ENCODE assay signal across 8 mouse cellular contexts in the genomic region with DNA sequence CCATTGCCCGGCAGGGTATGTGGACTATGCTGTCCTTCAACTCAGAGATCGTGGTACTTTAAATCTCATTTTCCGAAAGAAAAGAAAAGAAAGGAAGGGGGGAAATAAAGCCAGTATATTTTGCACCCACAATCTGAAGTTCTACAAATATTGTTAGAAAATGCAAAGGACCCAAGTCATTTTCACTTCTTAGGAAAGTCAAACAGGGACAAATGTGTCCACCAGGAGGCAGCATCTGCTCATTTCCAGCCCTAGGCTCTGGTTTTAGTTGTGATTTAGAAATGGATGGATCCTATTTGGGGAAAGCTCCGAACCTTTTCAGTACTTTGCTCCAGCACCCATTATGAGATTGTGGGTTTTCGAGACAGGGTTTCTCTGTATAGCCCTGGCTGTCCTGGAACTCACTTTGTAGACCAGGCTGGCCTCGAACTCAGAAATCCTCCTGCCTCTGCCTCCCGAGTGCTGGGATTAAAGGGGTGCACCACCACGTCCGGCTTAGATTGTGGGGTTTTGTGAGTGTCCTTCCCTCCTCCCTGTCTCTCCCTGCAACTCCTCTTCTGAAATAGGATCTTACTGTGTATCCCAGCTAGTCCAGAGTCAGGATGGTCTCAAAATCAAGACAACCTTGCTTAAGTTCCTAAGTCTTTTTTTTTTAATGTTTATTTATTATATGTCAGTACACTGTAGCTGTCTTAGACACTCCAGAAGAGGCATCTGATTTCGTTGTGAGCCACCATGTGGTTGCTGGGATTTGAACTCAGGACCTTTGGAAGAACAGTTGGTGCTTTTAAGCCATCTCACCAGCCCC. TPM values are rescaled to one million over a fixed set of nuclear protein-coding genes. Genes with fewer than 3 reads are reported as not detected.
DNase-seq lines count a peak whose midpoint lies in the region; ATAC-seq lines count a peak whose summit lies in the region.

No protein-coding gene starts in this region.

- no peaks in the 10 kb centered on the region for H3K9me3 ChIP-seq in forebrain, embryonic 12.5 days
- no peaks in the 10 kb centered on the region for H3K9me3 ChIP-seq in hindbrain, embryonic 13.5 days
- no peaks in the 10 kb centered on the region for H3K9me3 ChIP-seq in limb, embryonic 10.5 days (replicated peaks)
- H3K9me3 ChIP-seq in midbrain, embryonic 11.5 days (ENCODE audit: control insufficient read depth, low read length) = no peaks in the 10 kb centered on the region

- 34% methylated on average over 10 of the region's 10 CpGs for WGBS in forebrain, embryonic 12.5 days
- WGBS in hindbrain, embryonic 13.5 days = 33% methylated on average over 10 of the region's 10 CpGs
- WGBS in limb, embryonic 10.5 days = 35% methylated on average over 10 of the region's 10 CpGs
- 34% methylated on average over 10 of the region's 10 CpGs for WGBS in midbrain, embryonic 11.5 days

- no peaks in the 10 kb centered on the region for H3K36me3 ChIP-seq in forebrain, embryonic 12.5 days (replicated peaks)
- H3K36me3 ChIP-seq in hindbrain, embryonic 13.5 days = no peaks in the 10 kb centered on the region
- H3K36me3 ChIP-seq in limb, embryonic 10.5 days = no peaks in the 10 kb centered on the region
- no peaks in the 10 kb centered on the region for H3K36me3 ChIP-seq in midbrain, embryonic 11.5 days (ENCODE audit: control insufficient read depth, insufficient read depth, low read length)

- ATAC-seq in forebrain, embryonic 12.5 days (ENCODE audit: low FRiP score) = peak; percentile 8; the same call in 1 of the 2 replicates
- ATAC-seq in hindbrain, embryonic 13.5 days (ENCODE audit: low FRiP score) = no peak
- ATAC-seq in midbrain, embryonic 11.5 days (ENCODE audit: low FRiP score) = no peak

- H3K4me2 ChIP-seq in forebrain, embryonic 12.5 days = no peak overlapping the region
- H3K4me2 ChIP-seq in hindbrain, embryonic 13.5 days = no peak overlapping the region
- no peak overlapping the region for H3K4me2 ChIP-seq in midbrain, embryonic 11.5 days

- no peak overlapping the region for H3K4me3 ChIP-seq in brown adipose tissue, adult 24 weeks (ENCODE audit: insufficient read depth, low read depth, low read length)
- H3K4me3 ChIP-seq in forebrain, embryonic 12.5 days (replicated peaks) = no peak overlapping the region
- no peak overlapping the region for H3K4me3 ChIP-seq in hindbrain, embryonic 13.5 days
- H3K4me3 ChIP-seq in limb, embryonic 10.5 days = no peak overlapping the region
- H3K4me3 ChIP-seq in midbrain, embryonic 11.5 days (ENCODE audit: low read depth, low read length) = no peak overlapping the region

- H3K27ac ChIP-seq in brown adipose tissue, adult 24 weeks (replicated peaks; ENCODE audit: low read depth, low read length) = peak overlapping the region; percentile 16; the same call in 1 of the 2 replicates
- H3K27ac ChIP-seq in forebrain, embryonic 12.5 days = peak overlapping the region; percentile 84
- H3K27ac ChIP-seq in hindbrain, embryonic 13.5 days = peak overlapping the region; percentile 87
- no peak overlapping the region for H3K27ac ChIP-seq in limb, embryonic 10.5 days
- no peak overlapping the region for H3K27ac ChIP-seq in midbrain, embryonic 11.5 days (ENCODE audit: low read depth, low read length)

- H3K4me1 ChIP-seq in brown adipose tissue, adult 24 weeks (ENCODE audit: control insufficient read depth, insufficient read depth, insufficient read length, low read length) = no peaks in the 10 kb centered on the region
- peaks cover 7% of the 10 kb centered on the region for H3K4me1 ChIP-seq in forebrain, embryonic 12.5 days
- H3K4me1 ChIP-seq in hindbrain, embryonic 13.5 days (replicated peaks) = peaks cover 4% of the 10 kb centered on the region; the same call in 1 of the 2 replicates
- H3K4me1 ChIP-seq in limb, embryonic 10.5 days = peaks cover 9% of the 10 kb centered on the region
- H3K4me1 ChIP-seq in midbrain, embryonic 11.5 days (ENCODE audit: control insufficient read depth, insufficient read depth, low read length) = 0 out of 2 replicates have a peak, but pooled peaks cover 2% of the 10 kb centered on the region

- peak; percentile 70 for DNase-seq in kidney, adult 18-20 months
- no peak for DNase-seq in kidney, adult 11 months
- peak; percentile 77 for DNase-seq in limb, embryonic 10.5 days (ENCODE audit: low spot score)
- DNase-seq in midbrain, embryonic 11.5 days (ENCODE audit: low spot score, missing footprints) = peak; percentile 98
- peak; percentile 28 to 43 for DNase-seq in spleen, postnatal 36 days (ENCODE audit: low spot score in 2 of 2)

- no peak overlapping the region for H3K9ac ChIP-seq in forebrain, embryonic 12.5 days
- no peak overlapping the region for H3K9ac ChIP-seq in hindbrain, embryonic 13.5 days
- no peak overlapping the region for H3K9ac ChIP-seq in midbrain, embryonic 11.5 days (ENCODE audit: low read length)

- H3K27me3 ChIP-seq in forebrain, embryonic 12.5 days = peaks cover 6% of the 10 kb centered on the region; the same call in 1 of the 2 replicates
- H3K27me3 ChIP-seq in hindbrain, embryonic 13.5 days = no peaks in the 10 kb centered on the region
- no peaks in the 10 kb centered on the region for H3K27me3 ChIP-seq in limb, embryonic 10.5 days (ENCODE audit: low read depth, poor library complexity, severe bottlenecking)
- H3K27me3 ChIP-seq in midbrain, embryonic 11.5 days (ENCODE audit: control insufficient read depth, insufficient read depth, low read length) = no peaks in the 10 kb centered on the region

RNA-seq across cellular contexts. Expression of gene Arl4d, which starts 6.4 kb away (rescaled TPM):
- polyA plus RNA-seq in brown adipose tissue, adult 24 weeks (2012; ENCODE audit: insufficient read depth, insufficient read length, missing spikeins) = 3.5 and 3.8 TPM in 2 replicates
- 16.2 and 24.1 TPM in 2 replicates for polyA plus RNA-seq in forebrain, embryonic 12.5 days (2016; fragmentation: Nextera tagmentation; extraction: Ambion mirVana)
- 8.0 and 10.7 TPM in 2 replicates for polyA plus RNA-seq in hindbrain, embryonic 13.5 days (2015; fragmentation: Nextera tagmentation; extraction: Ambion mirVana)
- 1.9 and 2.4 TPM in 2 replicates for polyA plus RNA-seq in limb, embryonic 10.5 days (2016; fragmentation: Nextera tagmentation; extraction: Ambion mirVana)
- 3.9 and 4.4 TPM in 2 replicates for polyA plus RNA-seq in midbrain, embryonic 11.5 days (2014; fragmentation: Nextera tagmentation; extraction: Ambion mirVana)

RNA-seq across cellular contexts. Expression of gene Rdm1, which starts 32.0 kb away (rescaled TPM):
- 27.0 and 33.3 TPM in 2 replicates for polyA plus RNA-seq in brown adipose tissue, adult 24 weeks (2012; ENCODE audit: insufficient read depth, insufficient read length, missing spikeins)
- 50.9 and 58.5 TPM in 2 replicates for polyA plus RNA-seq in forebrain, embryonic 12.5 days (2016; fragmentation: Nextera tagmentation; extraction: Ambion mirVana)
- 15.5 and 18.9 TPM in 2 replicates for polyA plus RNA-seq in hindbrain, embryonic 13.5 days (2015; fragmentation: Nextera tagmentation; extraction: Ambion mirVana)
- polyA plus RNA-seq in limb, embryonic 10.5 days (2016; fragmentation: Nextera tagmentation; extraction: Ambion mirVana) = 18.7 and 22.3 TPM in 2 replicates
- 44.0 and 44.8 TPM in 2 replicates for polyA plus RNA-seq in midbrain, embryonic 11.5 days (2014; fragmentation: Nextera tagmentation; extraction: Ambion mirVana)

RNA-seq across cellular contexts. Expression of gene Gm11634, which starts 59.9 kb away (rescaled TPM):
- not detected in 2 replicates for polyA plus RNA-seq in brown adipose tissue, adult 24 weeks (2012; ENCODE audit: insufficient read depth, insufficient read length, missing spikeins)
- not detected in 2 replicates for polyA plus RNA-seq in forebrain, embryonic 12.5 days (2016; fragmentation: Nextera tagmentation; extraction: Ambion mirVana)
- not detected in 2 replicates for polyA plus RNA-seq in hindbrain, embryonic 13.5 days (2015; fragmentation: Nextera tagmentation; extraction: Ambion mirVana)
- polyA plus RNA-seq in limb, embryonic 10.5 days (2016; fragmentation: Nextera tagmentation; extraction: Ambion mirVana) = not detected in 2 replicates
- polyA plus RNA-seq in midbrain, embryonic 11.5 days (2014; fragmentation: Nextera tagmentation; extraction: Ambion mirVana) = not detected in 2 replicates

Comparison
In these comparisons a context has a peak if more than half of its experiments do, and no peak if none do; other contexts are left out.
1. H3K27ac ChIP-seq: peak in brown adipose tissue, adult 24 weeks (single experiment), forebrain, embryonic 12.5 days (single experiment) and hindbrain, embryonic 13.5 days (single experiment); none in limb, embryonic 10.5 days (single experiment) and midbrain, embryonic 11.5 days (single experiment).